In genomic region chr2:35610168-35610951, GRCm38 (mm10) we compare ENCODE assay signal across 9 mouse cellular contexts. TPM values are rescaled to one million over a fixed set of nuclear protein-coding genes. Genes with fewer than 3 reads are reported as not detected.
DNase-seq lines count a peak whose midpoint lies in the region; ATAC-seq and TF ChIP-seq lines count a peak whose summit lies in the region.
"Had no signal": no experiment of that assay in that cellular context is flagged by ENCODE, and none has a peak within 500 bp of the region (broad histone marks: within the 10 kb centered on the region; RNA-seq: fewer than 3 reads in every experiment).

No protein-coding gene starts in this region.

- peaks cover 47% of the 10 kb centered on the region for H3K4me1 ChIP-seq in heart, adult 2 months (ENCODE audit: control insufficient read depth, insufficient read depth, low read length)
- H3K4me1 ChIP-seq in cerebellum, adult 2 months (ENCODE audit: control insufficient read depth, insufficient read depth, low read length): peaks cover 71% of the 10 kb centered on the region
- H3K4me1 ChIP-seq in neural tube, embryonic 14.5 days (ENCODE audit: control insufficient read depth, insufficient read depth, low read length): peaks cover 22% of the 10 kb centered on the region

- H3K4me3 ChIP-seq in heart, adult 2 months: no peak overlapping the region
- H3K4me3 ChIP-seq in cerebellum, adult 2 months (replicated peaks; ENCODE audit: insufficient read depth, low read depth, low read length): no peak overlapping the region
- H3K4me3 ChIP-seq in neural tube, embryonic 14.5 days (ENCODE audit: low read depth, low read length): no peak overlapping the region

- H3K36me3 ChIP-seq in heart, adult 2 months (ENCODE audit: control insufficient read depth, insufficient read depth, low read length): no peaks in the 10 kb centered on the region
- no peaks in the 10 kb centered on the region for H3K36me3 ChIP-seq in neural tube, embryonic 14.5 days (ENCODE audit: control insufficient read depth, insufficient read depth, low read length)
- H3K36me3 ChIP-seq: G1E had no signal

- H3K4me2 ChIP-seq in neural tube, embryonic 14.5 days (ENCODE audit: low read depth, low read length): no peak overlapping the region

- no peak for TF ChIP-seq EP300 in heart, adult 2 months (IDR thresholded peaks at IDR 0.05; ENCODE audit: insufficient read depth, low read depth, low read length)

- intact Hi-C loops in heart, adult 2 months (cut with DNase I): no loop called here
- intact Hi-C loops in left cerebral cortex, postnatal 25 days (cut with DNase I): loop anchor here (2.0 kb wide), 1 partner anchor 52 kb away; the partner anchor contains the start of gene Dab2ip

- TF ChIP-seq CTCF in heart, adult 2 months (IDR thresholded peaks at IDR 0.05): no peak
- no peak for TF ChIP-seq CTCF in cerebellum, adult 2 months (IDR thresholded peaks at IDR 0.05; ENCODE audit: borderline replicate concordance, insufficient read depth, low read depth, low read length)

- peak in 1 of 2 experiments; percentile 39 for DNase-seq in heart, adult 2 months
- DNase-seq in heart, adult 8-10 months (ENCODE audit: low spot score): no peak
- peak; percentile 70 to 72 for DNase-seq in cerebellum, adult 2 months
- peak; percentile 40 to 55 for DNase-seq in frontal cortex, postnatal 14 days (ENCODE audit: low spot score in 2 of 2)
- peak; percentile 65 to 88 for DNase-seq in left cerebral cortex, postnatal 25 days (ENCODE audit: low spot score in 2 of 2)
- DNase-seq in thymus, adult 18-20 months: no peak
- DNase-seq in gastrocnemius, postnatal 4 days (ENCODE audit: low spot score in 2 of 2): no peak

- no peaks in the 10 kb centered on the region for H3K9me3 ChIP-seq in neural tube, embryonic 14.5 days (ENCODE audit: control insufficient read depth, low read length)
- H3K9me3 ChIP-seq: G1E had no signal

- H3K9ac ChIP-seq in heart, adult 2 months (ENCODE audit: low read depth, low read length): no peak overlapping the region
- no peak overlapping the region for H3K9ac ChIP-seq in neural tube, embryonic 14.5 days (replicated peaks; ENCODE audit: low read depth, low read length)

- no peaks in the 10 kb centered on the region for H3K79me2 ChIP-seq in heart, adult 2 months (replicated peaks; ENCODE audit: control insufficient read depth, insufficient read depth, low read length)

- WGBS in heart, adult 2 months: 29% methylated on average over 11 of the region's 11 CpGs
- WGBS in cerebellum, adult 2 months: 14% methylated on average over 11 of the region's 11 CpGs
- 10% methylated on average over 11 of the region's 11 CpGs for WGBS in neural tube, embryonic 14.5 days

- H3K27me3 ChIP-seq in heart, adult 2 months (ENCODE audit: control insufficient read depth, insufficient read depth, low read length): no peaks in the 10 kb centered on the region
- no peaks in the 10 kb centered on the region for H3K27me3 ChIP-seq in cerebellum, adult 2 months (ENCODE audit: control insufficient read depth, insufficient read depth, low read length)
- no peaks in the 10 kb centered on the region for H3K27me3 ChIP-seq in neural tube, embryonic 14.5 days (ENCODE audit: control insufficient read depth, insufficient read depth, low read length)

- 0 out of 2 replicates have a peak, but pooled peaks have one; percentile 24 for ATAC-seq in neural tube, embryonic 14.5 days (ENCODE audit: low read depth)

- H3K27ac ChIP-seq in heart, adult 2 months: peak overlapping the region; percentile 64
- H3K27ac ChIP-seq in cerebellum, adult 2 months (ENCODE audit: insufficient read depth, low read length): peak overlapping the region; percentile 76
- H3K27ac ChIP-seq in neural tube, embryonic 14.5 days (ENCODE audit: low read depth, low read length): no peak overlapping the region

- TF ChIP-seq POLR2A in heart, adult 2 months (IDR thresholded peaks at IDR 0.05; ENCODE audit: insufficient read depth, low read depth, low read length): no peak
- TF ChIP-seq POLR2A in cerebellum, adult 2 months (IDR thresholded peaks at IDR 0.05; ENCODE audit: borderline replicate concordance, insufficient read depth, low read length): no peak

RNA-seq across cellular contexts. Expression of gene Dab2ip, which starts 52.3 kb away (rescaled TPM):
- total RNA-seq in heart, adult 2 months (2021): 10 to 100 TPM; 45.6 to 47.9 TPM
- 34.5 and 37.5 TPM in 2 replicates for polyA plus RNA-seq in heart, adult 2 months (2012; rRNA removed)
- 10 to 100 TPM; 41.4 to 47.5 (median 46.5) TPM for total RNA-seq in heart, adult 8-10 months (2022)
- polyA plus RNA-seq in cerebellum, adult 2 months (2012; rRNA removed): 136 and 171 TPM in 2 replicates
- total RNA-seq in left cerebral cortex, postnatal 25 days (2021): 100 to 1,000 TPM; 143 to 154 TPM
- polyA plus RNA-seq in neural tube, embryonic 14.5 days (2014; fragmentation: Nextera tagmentation; extraction: Ambion mirVana): 48.5 and 54.1 TPM in 2 replicates
- 10 to 100 TPM; 72.7 to 80.4 TPM for total RNA-seq in gastrocnemius, postnatal 4 days (2021)

Comparison
In these comparisons a context has a peak if more than half of its experiments do, and no peak if none do; other contexts are left out.
1. DNase-seq: peak in cerebellum, adult 2 months (2 of 2), frontal cortex, postnatal 14 days (2 of 2) and left cerebral cortex, postnatal 25 days (2 of 2); none in heart, adult 8-10 months (single experiment), thymus, adult 18-20 months (0 of 2) and gastrocnemius, postnatal 4 days (0 of 2).